Mouse (Mus musculus) midbrain, embryonic 10.5 days (tissue): Measurements from ENCODE around the gene Sycp2l. TPM values are rescaled to one million over a fixed set of nuclear protein-coding genes. Genes with fewer than 3 reads are reported as not detected.
"Not testable (repeated sequence)": the region's sequence is repeated elsewhere in the genome, so short reads cannot be mapped to it uniquely, and the experiment has no call there.

Experiments used
- DNase-seq: peaks from one replicate; pipeline ENCODE4 v3.0.0-alpha.2; 2017; ENCODE audit warnings: low spot score
- H3K27ac ChIP-seq: fragments of 300-500 bp; sonication (generic); replicated peaks from 2 replicates; pipeline ENCODE4 v1.5.1; 2016; ENCODE audit warnings: mild to moderate bottlenecking
- H3K27me3 ChIP-seq: fragments of 300-500 bp; sonication (generic); 2 replicates; pipeline ENCODE4 v1.6.1; 2016; ENCODE audit warnings: low read depth, mild to moderate bottlenecking; ENCODE audit not compliant: poor library complexity, severe bottlenecking
- H3K36me3 ChIP-seq: fragments of 300-500 bp; sonication (generic); 2 replicates; pipeline ENCODE4 v1.6.1; 2016; ENCODE audit warnings: mild to moderate bottlenecking, moderate library complexity
- H3K4me1 ChIP-seq: fragments of 300-500 bp; sonication (generic); 2 replicates; pipeline ENCODE4 v1.6.1; 2016
- H3K4me3 ChIP-seq: fragments of 300-500 bp; sonication (generic); 2 replicates; pipeline ENCODE4 v1.5.1; 2016; ENCODE audit warnings: mild to moderate bottlenecking, moderate library complexity
- H3K9me3 ChIP-seq: fragments of 300-500 bp; sonication (generic); replicated peaks from 2 replicates; pipeline ENCODE4 v1.6.1; 2016; ENCODE audit warnings: mild to moderate bottlenecking
- WGBS: fragments of 180-500 bp; shearing (Covaris S2); methylation state at CpG from one replicate; pipeline ENCODE4 v1.1.7; 2016; 5-methylcytosine and 5-hydroxymethylcytosine counted together
- polyA plus RNA-seq: library from polyadenylated mRNA; unstranded; fragments of >200 nt; fragmentation: Nextera tagmentation; extraction: Ambion mirVana; gene quantifications from 2 replicates; pipeline ENCODE4 v1.2.1, GENCODE M21; 2016

Gene Sycp2l
- polyA plus RNA-seq, 1 experiment from 2014 or later = not detected

DNA sequence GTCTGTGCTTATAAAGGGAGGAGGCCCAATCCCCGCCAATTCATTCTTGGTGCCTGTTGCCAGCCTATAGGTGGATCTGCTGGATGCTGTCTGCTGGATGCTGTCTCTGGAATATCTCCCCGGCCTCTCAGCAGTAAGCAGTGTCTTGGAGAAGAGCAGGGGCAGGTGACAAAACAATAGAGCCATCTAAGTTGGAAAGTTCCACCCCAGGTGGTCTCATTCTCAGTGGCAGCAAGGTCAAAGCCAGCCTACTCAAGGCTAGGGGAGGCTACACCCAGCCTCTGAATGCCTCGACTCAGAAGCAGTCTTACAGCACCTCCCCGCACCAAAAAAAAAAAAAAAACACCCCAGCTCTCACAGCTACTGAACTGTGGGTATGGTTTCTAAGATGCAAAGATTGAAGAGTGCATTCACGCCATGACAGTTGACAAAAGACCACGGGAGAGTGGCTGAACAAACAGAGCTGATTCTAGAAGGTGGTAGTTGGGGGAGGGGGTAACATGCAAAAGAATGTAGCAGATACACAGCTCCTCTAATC is 31.4 kb downstream of the Sycp2l start:
- Histone ChIP-seq H3K27me3 (no peaks in the 10 kb centered on the region), H3K4me1 (no peaks in the 10 kb centered on the region), H3K36me3 (no peaks in the 10 kb centered on the region), H3K9me3 (0 out of 2 replicates have a peak, but pooled peaks cover 3% of the 10 kb centered on the region), H3K27ac (no peak overlapping the region), H3K4me3 (no peak overlapping the region)
- WGBS = 80% methylated on average over 6 of the region's 6 CpGs
- DNase-seq = no peak

GRCm38 (mm10) chr13:41146271-41146670 is 32.2 kb downstream of the Sycp2l start:
- H3K36me3 ChIP-seq = no peaks in the 10 kb centered on the region
- 78% methylated on average over 10 of the region's 10 CpGs for WGBS
- peak; percentile 51 for DNase-seq

DNA sequence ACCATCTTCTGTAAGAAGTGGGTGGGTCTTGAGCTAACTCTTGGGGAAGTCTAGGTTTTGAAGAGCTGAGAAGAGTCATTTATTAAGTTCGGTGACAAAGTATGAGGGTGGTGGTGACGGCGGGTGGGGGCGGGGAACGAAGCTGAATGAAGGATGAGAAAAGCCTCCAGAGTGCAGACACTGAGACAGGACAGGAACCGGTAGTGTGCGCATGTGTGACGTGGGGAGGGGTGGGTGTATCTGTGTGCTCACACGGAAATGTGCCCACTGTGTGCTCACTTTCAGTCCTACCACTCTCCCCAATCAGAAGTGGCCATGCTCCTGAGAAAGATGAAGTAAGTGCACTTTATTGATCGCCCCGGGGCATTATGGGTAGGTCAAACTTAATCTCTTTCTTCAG is 39.0 kb downstream of the Sycp2l start:
- H3K27ac ChIP-seq = no peak overlapping the region
- no peaks in the 10 kb centered on the region for H3K36me3 ChIP-seq
- WGBS = 84% methylated on average over 11 of the region's 11 CpGs
- no peaks in the 10 kb centered on the region for H3K4me1 ChIP-seq
- H3K4me3 ChIP-seq = no peak overlapping the region
- no peak for DNase-seq
- no peaks in the 10 kb centered on the region for H3K27me3 ChIP-seq
- no peaks in the 10 kb centered on the region for H3K9me3 ChIP-seq

More at GRCm38 (mm10) chr13:41146271-41146670, 32.2 kb downstream of the Sycp2l start:
- H3K4me3 ChIP-seq = no peak overlapping the region
- H3K9me3 ChIP-seq = 0 out of 2 replicates have a peak, but pooled peaks cover 3% of the 10 kb centered on the region
- no peaks in the 10 kb centered on the region for H3K4me1 ChIP-seq
- no peaks in the 10 kb centered on the region for H3K27me3 ChIP-seq
- no peak overlapping the region for H3K27ac ChIP-seq

DNA sequence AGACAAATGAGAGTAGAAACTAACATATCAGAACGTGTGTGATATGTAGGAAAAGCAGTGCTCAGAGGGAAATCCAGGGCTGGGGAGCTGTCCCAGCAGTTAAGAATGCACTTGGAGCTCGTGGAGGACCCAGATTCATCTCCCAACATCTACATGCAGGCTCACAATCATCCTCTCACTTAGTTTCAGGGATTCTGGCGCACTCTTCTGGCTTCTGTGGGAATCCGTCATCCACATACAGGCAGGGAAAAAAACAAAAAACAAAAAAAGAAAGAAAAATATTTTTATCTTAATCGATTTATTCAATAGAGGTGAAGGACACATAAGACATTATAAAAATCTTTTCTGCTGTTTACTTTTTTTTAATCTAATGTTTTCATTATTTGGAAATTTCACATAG is 44.3 kb downstream of the Sycp2l start:
- Histone ChIP-seq H3K9me3 (no peaks in the 10 kb centered on the region), H3K4me3 (no peak overlapping the region), H3K27me3 (no peaks in the 10 kb centered on the region), H3K27ac (no peak overlapping the region), H3K36me3 (no peaks in the 10 kb centered on the region), H3K4me1 (no peaks in the 10 kb centered on the region)
- DNase-seq = no peak
- 67% methylated on average over 5 of the region's 5 CpGs for WGBS

GRCm38 (mm10) chr13:41187886-41188285 is 73.8 kb downstream of the Sycp2l start:
- no peak for DNase-seq
- Histone ChIP-seq H3K9me3 (no peaks in the 10 kb centered on the region), H3K4me3 (no peak overlapping the region), H3K36me3 (peaks cover 95% of the 10 kb centered on the region), H3K4me1 (no peaks in the 10 kb centered on the region), H3K27ac (no peak overlapping the region), H3K27me3 (no peaks in the 10 kb centered on the region)
- 87% methylated on average over 6 of the region's 6 CpGs for WGBS

- Histone ChIP-seq H3K27me3 (no peaks in the 10 kb centered on the region), H3K4me3 (no peak overlapping the region), H3K9me3 (no peaks in the 10 kb centered on the region), H3K27ac (no peak overlapping the region), H3K4me1 (no peaks in the 10 kb centered on the region), H3K36me3 (peaks cover 43% of the 10 kb centered on the region)
- DNase-seq = no peak
- WGBS = 75% methylated on average over 3 of the region's 3 CpGs
Measured at GRCm38 (mm10) chr13:41195640-41196333, 81.7 kb downstream of the Sycp2l start.

- Histone ChIP-seq H3K4me1 (peaks cover 16% of the 10 kb centered on the region), H3K27ac (no peak overlapping the region; the same call in 1 of the 2 replicates), H3K9me3 (no peaks in the 10 kb centered on the region), H3K36me3 (peaks cover 6% of the 10 kb centered on the region), H3K4me3 (no peak overlapping the region), H3K27me3 (no peaks in the 10 kb centered on the region)
- WGBS = 90% methylated on average over 2 of the region's 2 CpGs
- no peak for DNase-seq
Measured at GRCm38 (mm10) chr13:41200861-41201260, 86.8 kb downstream of the Sycp2l start.

DNA sequence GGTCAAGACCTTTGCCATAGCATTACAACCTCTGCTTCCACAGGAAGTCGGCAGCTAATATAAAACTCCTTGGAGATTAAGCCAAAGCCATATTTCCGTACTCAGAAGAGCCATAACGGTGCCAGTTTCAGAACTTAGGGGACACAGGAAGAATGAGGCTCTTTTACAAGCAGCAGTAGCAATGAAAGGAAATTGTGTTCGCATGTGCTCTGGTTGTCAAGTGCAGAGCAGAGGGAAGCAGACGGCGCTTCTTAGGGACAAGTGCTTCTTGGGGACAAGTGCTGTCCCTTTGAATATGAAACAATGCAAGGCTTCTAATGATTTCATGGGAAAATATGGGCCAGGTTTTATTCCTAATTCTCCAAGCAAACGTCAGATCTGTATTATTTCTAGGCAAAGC is 89.2 kb downstream of the Sycp2l start:
- no peaks in the 10 kb centered on the region for H3K9me3 ChIP-seq
- H3K27ac ChIP-seq = no peak overlapping the region
- 77% methylated on average over 7 of the region's 7 CpGs for WGBS
- no peak for DNase-seq
- no peak overlapping the region for H3K4me3 ChIP-seq
- H3K4me1 ChIP-seq = peaks cover 16% of the 10 kb centered on the region
- no peaks in the 10 kb centered on the region for H3K36me3 ChIP-seq
- no peaks in the 10 kb centered on the region for H3K27me3 ChIP-seq

DNA sequence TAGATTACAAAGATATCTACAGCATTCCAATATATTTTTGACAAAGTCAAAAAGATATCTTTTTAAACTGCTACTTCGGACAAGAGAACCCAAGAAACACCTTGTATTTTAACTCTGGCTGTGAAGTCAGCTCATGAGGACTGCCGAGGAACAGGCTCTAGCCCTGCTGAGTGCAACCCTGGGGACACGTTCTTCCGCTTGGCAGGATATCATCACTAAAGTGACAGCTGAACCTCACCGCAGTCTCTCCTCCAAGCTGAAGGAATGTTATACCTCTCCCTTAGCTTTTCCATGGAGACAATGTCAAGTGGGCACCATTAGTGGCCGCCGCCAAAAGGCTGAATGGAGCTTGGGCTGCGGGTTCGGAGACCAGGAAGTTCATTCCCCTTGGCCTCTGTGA is 89.6 kb downstream of the Sycp2l start:
- Histone ChIP-seq H3K4me1 (peaks cover 16% of the 10 kb centered on the region), H3K9me3 (no peaks in the 10 kb centered on the region), H3K27me3 (no peaks in the 10 kb centered on the region), H3K27ac (no peak overlapping the region), H3K36me3 (no peaks in the 10 kb centered on the region), H3K4me3 (no peak overlapping the region)
- 81% methylated on average over 9 of the region's 9 CpGs for WGBS
- no peak for DNase-seq

- not testable (repeated sequence) for H3K27me3 ChIP-seq, H3K36me3 ChIP-seq, H3K4me3 ChIP-seq, H3K27ac ChIP-seq, H3K9me3 ChIP-seq, DNase-seq
- H3K4me1 ChIP-seq = peaks cover 16% of the 10 kb centered on the region
Measured at GRCm38 (mm10) chr13:41205568-41205967, 91.5 kb downstream of the Sycp2l start.

GRCm38 (mm10) chr13:41206241-41206640 is 92.1 kb downstream of the Sycp2l start:
- 86% methylated on average over 5 of the region's 5 CpGs for WGBS
- no peaks in the 10 kb centered on the region for H3K9me3 ChIP-seq
- H3K4me1 ChIP-seq = peaks cover 16% of the 10 kb centered on the region
- H3K36me3 ChIP-seq = no peaks in the 10 kb centered on the region
- DNase-seq = no peak
- no peaks in the 10 kb centered on the region for H3K27me3 ChIP-seq
- H3K4me3 ChIP-seq = no peak overlapping the region
- no peak overlapping the region for H3K27ac ChIP-seq

DNA sequence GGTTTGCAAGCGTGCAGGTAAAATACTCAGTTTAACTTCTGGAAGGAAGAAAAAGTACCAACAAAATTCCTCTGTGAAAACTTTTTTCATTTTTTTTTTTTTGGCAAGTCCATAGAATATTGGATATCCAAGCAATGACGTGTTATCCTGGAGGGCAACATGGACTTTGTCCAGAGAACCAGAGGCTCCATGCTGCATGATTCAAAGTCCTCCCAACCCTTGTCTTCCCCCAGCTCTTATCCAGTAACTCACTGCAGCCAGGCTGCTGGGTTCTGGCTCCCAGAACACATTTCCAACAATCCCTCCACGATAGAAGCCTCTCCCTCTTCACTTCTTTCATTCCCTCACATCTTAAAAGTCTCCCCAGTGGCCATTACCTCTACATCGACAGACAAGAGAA is 97.2 kb downstream of the Sycp2l start:
- Histone ChIP-seq H3K36me3 (no peaks in the 10 kb centered on the region), H3K9me3 (no peaks in the 10 kb centered on the region), H3K4me3 (no peak overlapping the region), H3K27ac (no peak overlapping the region), H3K27me3 (no peaks in the 10 kb centered on the region), H3K4me1 (peaks cover 3% of the 10 kb centered on the region; the same call in 1 of the 2 replicates)
- WGBS = 88% methylated on average over 4 of the region's 4 CpGs
- DNase-seq = no peak

DNA sequence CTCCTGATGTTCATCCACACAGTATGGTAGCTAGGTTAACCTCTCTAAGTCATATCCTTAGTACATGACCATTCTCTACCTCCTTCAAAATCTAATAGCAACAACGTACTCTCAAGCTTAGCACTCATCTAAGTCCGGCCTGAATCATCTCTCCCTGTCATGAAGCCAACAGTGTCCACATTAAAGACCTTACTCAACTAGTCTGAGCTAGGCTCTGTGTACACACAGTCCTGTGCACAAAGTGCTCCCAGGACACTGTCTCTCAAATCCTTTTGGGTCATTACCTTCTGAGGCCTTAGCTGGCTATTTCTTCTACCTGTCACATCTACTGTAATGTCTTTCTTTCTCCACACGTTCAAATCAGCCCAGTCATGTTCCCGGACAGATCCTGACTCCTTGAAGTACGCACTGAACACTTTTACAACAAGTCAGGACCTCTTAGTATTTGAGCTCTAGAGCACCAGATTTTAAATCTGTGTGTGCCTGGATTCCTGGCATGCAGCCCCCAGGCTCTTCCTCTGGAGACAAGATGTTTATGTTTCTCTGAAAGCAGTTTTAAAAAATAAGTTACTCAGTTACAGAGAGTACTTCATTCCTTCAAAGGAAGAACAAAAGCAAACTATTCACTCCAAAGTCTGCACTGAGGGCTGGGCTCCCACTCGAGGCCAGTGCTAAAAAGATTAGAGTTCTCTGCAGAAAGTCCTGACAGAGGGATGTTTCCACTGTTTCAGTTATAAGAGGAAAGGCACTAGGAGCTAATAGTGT is 98.6 kb downstream of the Sycp2l start:
- Histone ChIP-seq H3K9me3 (no peaks in the 10 kb centered on the region), H3K36me3 (no peaks in the 10 kb centered on the region), H3K27me3 (no peaks in the 10 kb centered on the region), H3K4me1 (peaks cover 3% of the 10 kb centered on the region; the same call in 1 of the 2 replicates), H3K4me3 (no peak overlapping the region), H3K27ac (no peak overlapping the region; the same call in 1 of the 2 replicates)
- 82% methylated on average over 6 of the region's 6 CpGs for WGBS
- no peak for DNase-seq
